In the genomic region with DNA sequence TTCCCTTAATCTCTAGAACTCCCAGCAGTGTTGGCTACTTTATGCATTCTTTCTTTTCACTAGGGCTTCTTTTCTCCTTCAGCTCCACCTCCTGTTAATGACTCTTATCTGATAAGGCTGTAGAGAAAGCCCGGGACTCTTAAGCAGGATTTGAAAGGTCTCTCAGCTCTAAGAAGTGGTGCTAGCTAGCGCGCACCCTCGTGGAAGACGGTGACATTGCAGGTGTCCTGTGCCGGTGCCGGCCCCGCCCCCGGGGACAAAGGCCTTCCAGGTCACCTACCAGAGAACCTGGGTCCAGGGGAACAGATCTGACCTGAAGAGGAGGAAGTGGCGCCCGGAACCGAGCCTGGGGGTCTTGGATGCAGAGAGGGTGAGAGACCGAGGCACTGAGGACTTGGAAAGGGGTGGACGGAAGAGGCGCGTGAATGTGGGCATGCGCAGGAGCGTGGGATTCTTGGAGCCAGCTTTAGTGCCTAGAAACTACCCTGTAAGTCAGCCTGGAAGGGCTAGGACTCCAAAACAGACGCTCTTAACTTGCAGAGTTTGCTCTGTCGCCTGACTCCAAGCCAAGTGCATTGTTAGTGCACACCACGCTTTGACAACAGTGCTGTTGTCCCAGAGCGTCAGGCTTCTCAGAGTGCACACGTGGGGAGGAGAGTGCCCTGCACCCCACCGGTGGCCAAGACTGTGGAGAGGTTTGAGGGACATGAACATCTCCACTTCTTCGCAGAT, we compare ENCODE assay signal across 8 mouse cellular contexts. TPM values are rescaled to one million over a fixed set of nuclear protein-coding genes. Genes with fewer than 3 reads are reported as not detected.
A peak's percentile ranks its signal among the peaks of the same experiment; 100 is the strongest.
DNase-seq lines count a peak whose midpoint lies in the region; ATAC-seq lines count a peak whose summit lies in the region.

A gene (plus strand): TSS at position 253 of the 732 bp plus-strand sequence.

- peak within 1 kb of the TSS; percentile 83 for H3K9ac ChIP-seq in hindbrain, embryonic 12.5 days

- peaks cover 9% of the 10 kb centered on the region for H3K36me3 ChIP-seq in hindbrain, embryonic 12.5 days

- H3K4me2 ChIP-seq in hindbrain, embryonic 12.5 days (replicated peaks), result peak within 1 kb of the TSS; percentile 87

- WGBS in hindbrain, embryonic 12.5 days, result 1% methylated on average over 25 of the region's 25 CpGs

- peaks cover 24% of the 10 kb centered on the region for H3K4me1 ChIP-seq in hindbrain, embryonic 12.5 days

- H3K9me3 ChIP-seq in hindbrain, embryonic 12.5 days (replicated peaks), result no peaks in the 10 kb centered on the region

- H3K4me3 ChIP-seq in hindbrain, embryonic 12.5 days, result peak within 1 kb of the TSS; percentile 63

- H3K27ac ChIP-seq in hindbrain, embryonic 12.5 days, result peak within 1 kb of the TSS; percentile 71

- peaks cover 9% of the 10 kb centered on the region for H3K27me3 ChIP-seq in hindbrain, embryonic 12.5 days

- ATAC-seq in frontal cortex, adult (ENCODE audit: low TSS enrichment), result peak; percentile 87
- ATAC-seq in hindbrain, embryonic 12.5 days (ENCODE audit: low FRiP score), result peak; percentile 69

- peak; percentile 79 for DNase-seq in MN1 (ENCODE audit: low spot score)
- DNase-seq in cerebellum, adult 9-10 months, result peak; percentile 87
- DNase-seq in layer of hippocampus, postnatal 14 days (ENCODE audit: low spot score in 2 of 2), result peak; percentile 63 to 70
- DNase-seq in lung, postnatal 14 days, result peak; percentile 87
- peak; percentile 76 for DNase-seq in ovary, postnatal 36 days (ENCODE audit: low spot score)
- DNase-seq in thymus, postnatal 25 days, result peak; percentile 85

RNA-seq across cellular contexts. Expression of the gene that starts here (rescaled TPM):
- polyA plus RNA-seq in hindbrain, embryonic 12.5 days (2016; fragmentation: Nextera tagmentation; extraction: Ambion mirVana), result 21.2 and 23.9 TPM in 2 replicates
- 1 to 10 TPM; 4.8 to 6.3 TPM for total RNA-seq in layer of hippocampus, postnatal 14 days (2021)

Comparison
In these comparisons a context has a peak if more than half of its experiments do, and no peak if none do; other contexts are left out.
1. Peak in every context shown above with its lines: DNase-seq, ATAC-seq, H3K4me3 ChIP-seq and H3K27ac ChIP-seq.